Mouse (Mus musculus) spleen, postnatal 14 days (tissue): ENCODE results near the gene Slc52a3.
"Not testable (repeated sequence)": the region's sequence is repeated elsewhere in the genome, so short reads cannot be mapped to it uniquely, and the experiment has no call there.

Source experiments
- DNase-seq, 2 experiments: peaks; one replicate each; pipeline ENCODE4 v3.0.0; 2021 to 2022; ENCODE audit warnings: low spot score in 2 of 2

Slc52a3 gene

DNA sequence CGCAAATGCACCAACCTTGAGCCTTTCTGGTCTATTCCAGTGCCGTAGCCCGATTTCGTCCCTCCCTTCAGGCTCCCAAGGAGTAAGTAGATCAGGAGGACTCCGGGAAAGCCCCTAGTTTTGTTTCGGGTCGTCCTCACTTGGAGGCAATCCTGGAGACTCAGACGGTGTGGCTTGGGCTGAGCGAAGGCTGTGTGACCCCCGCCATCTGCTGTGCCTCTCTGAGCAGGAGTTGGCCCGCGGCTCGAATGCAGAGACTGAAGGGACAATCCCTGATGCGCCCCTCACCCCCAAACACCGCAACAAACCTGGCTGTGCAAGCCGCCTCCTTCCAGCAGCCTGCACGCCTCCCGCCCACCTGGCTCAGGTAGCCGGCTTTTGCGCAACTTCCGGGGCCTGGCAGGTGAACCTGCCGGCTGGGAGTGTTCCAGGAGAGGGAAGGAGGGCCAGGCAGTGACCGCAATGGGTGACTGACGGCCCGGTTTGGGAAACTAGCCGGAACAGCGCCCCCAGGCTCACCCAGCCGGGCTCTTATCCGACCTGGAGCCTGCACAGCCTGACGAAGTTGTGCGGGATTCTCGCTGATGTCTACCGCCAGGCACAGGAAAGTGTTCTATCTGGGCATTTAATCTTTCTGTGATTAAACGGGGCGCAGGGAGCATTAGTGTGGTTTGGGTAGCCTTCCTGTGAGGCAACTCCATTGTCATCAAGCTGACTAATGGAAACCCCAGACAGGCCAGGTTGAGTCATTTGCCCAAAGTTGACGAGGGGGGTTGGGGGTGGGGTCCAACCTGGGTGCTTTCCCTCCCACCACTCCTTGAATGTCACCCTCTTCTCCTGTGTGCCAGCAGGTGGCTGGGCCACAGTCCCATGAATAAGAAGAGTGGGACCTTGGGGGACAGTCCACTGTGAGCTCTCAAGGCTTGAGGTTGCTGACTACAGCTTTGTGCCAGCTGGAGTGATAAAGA, 22.4 kb upstream of the Slc52a3 start:
- DNase-seq: no peak

DNA sequence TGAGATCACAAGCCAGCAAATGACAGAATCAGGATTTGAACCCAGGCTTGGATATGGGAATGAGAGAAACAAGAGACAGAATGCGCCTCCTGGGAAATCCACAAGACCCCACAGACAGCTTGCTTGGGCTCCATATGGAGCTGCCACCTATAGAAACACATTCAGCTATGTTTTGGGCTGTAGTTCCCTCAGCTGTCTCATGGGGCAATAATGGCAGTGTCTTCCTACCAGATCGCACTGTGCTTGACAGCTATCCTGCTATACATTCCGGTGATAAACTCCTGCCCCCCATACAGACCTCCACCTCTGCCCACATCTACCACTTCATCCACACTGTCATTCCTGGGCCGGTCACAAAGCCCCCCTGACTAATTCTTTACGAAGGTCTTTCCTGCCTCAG, 21.0 kb upstream of the Slc52a3 start:
- no peak for DNase-seq

DNA sequence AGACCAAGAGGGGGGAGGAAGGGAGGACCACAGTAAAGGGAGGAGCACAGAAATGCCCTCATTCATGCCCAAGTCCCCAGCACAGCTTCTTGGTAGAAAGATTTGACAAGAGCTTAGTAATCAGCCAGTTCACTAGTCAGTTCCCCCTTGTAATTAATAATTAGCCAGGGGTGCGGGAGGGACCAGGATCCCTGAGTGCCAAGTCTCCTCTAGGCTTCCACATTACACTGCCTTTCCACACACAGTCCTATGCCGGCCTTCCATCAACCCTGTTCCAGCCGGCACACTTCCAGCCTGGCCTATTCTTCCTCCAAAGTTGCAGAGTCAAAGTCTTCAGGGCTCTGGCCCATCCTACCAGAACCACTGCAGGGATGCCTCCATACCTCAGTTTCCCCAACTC, 20.2 kb upstream of the Slc52a3 start:
- DNase-seq: no peak

DNA sequence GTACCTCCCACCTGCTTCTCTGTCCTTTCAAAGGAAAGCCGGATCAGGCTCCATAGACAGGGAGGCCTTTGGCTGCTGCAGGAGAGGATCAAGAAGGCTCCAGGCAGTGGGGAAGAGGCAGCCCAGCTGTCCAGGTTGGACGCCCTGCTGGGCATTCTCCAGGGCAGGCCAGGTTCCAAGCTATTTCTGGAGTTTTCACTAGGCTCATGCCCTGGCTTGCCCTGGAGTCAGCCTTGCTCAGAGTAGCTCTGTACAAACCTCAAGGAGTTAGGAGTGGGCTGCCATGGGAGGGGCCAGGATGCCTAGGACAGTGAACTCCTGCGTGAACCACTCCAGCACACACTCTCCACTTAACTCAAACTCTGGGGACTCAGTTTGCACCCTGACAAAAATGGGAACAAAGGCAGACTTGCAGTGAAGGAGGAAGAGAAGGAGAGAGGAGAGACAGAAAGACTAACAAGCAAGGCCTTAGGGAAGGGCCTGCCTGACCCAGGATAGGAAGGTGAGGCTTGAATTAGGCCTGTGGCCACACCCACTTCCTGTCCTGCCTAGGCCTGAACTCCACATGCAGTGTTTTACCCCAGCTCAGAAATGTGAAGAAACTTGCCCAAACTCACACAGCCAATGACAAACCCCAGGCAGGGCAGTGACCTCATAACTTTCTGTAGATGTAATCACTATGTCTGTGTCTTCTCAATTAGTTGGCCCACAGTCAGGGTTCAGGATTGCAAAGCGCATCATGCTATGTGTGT, 18.4 kb upstream of the Slc52a3 start:
- DNase-seq: no peak

DNA sequence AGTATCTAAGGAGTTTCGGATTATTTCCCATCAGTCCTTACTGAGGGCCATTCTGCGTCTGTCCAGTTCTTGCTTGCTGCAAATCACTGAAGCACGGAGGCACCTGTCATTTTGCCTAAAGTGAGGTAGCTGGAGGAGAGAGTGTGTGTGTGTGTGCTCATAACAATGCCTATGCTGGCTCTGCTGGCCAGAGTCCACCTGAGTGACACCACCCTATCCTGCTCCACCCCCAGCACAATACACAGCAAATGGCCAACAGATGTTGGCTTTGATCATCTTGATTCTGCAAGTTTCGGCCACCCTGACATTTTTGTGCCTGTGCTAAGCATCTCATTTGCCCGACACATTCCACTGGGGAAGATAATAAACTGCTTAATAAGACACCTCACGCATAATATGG, 17.8 kb upstream of the Slc52a3 start:
- DNase-seq: no peak

DNA sequence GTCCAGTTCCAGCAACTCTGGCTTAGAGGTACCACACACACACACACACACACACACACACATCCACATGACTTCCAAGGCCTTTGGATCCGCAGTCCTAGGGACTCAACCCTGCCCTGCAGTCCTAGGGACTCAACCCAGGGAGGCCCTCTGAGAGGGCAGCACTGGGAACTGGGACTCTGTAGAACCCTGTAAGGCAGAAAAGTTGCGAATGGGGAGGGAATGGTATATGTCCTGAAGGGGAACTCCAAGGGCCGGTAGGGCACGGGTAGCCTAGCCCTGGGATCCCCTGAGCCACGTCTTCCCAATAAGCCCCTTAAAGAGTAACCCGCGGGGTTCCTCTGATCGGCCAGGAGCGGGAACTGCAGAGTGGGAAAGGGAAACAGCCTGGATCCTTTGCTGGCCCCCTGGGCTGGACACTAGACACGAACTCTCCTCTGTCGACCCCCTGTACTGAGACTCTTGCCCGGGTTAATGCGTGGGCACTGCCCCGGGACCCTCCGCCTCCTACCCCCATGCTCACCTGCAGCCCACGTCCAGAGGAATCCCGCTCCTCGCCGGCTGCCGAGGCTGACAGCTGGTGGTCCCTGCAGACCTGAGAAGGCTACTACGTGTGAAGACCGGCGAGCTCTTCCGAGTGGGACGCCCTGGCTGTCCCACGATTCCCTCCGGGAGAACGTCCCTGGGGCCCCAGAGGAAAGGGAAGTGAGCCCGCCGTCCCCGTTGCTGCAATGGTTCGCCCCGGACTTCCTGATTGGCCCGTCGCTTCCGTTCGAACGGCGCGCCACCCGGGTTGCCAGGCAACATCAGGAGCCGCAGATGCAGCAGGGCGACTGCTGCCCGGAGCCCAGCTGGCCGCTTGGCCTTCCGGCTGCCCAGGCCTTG, 16.6 kb upstream of the Slc52a3 start, which contains the start of gene Fam110a:
Gene Fam110a (minus strand): TSS at position 750 of the 885 bp plus-strand sequence.
- DNase-seq: peak; percentile 72 to 80

DNA sequence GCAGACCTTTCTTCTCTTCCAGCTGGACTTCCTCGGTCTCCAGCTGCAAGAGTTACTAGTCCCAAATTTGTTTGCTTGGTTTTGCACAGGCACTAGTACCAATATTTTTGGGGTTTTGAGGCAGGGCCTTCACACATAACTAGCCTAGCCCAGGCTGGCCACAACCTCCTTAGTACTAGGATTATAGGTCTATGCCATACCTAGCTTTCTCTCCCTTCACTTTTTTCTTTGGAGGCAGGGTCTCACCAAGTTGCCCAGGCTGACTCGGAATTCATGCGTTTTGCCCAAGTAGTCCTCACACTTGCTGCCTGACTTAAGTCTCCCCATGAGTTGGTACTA, 16.0 kb upstream of the Slc52a3 start:
- no peak for DNase-seq

DNA sequence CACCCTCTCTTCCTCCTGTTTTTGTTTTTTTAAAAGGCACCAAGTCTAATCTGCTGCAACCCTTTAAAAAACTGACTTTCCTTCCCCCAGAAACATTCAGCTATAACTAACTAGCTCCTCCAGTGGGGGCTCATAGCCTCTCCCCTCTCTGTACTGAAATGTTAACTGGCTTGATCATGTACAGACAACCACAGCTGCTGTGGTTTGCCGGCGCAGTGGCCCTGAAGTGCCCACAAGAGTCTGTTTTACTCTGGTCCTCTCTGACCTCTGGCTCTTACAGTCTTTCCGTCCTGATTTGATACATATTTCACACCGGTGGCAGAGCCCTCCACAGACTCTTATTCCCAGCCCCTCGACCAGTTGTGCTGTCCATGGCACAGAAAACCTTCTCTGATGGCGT, 15.0 kb upstream of the Slc52a3 start:
- DNase-seq: no peak

DNA sequence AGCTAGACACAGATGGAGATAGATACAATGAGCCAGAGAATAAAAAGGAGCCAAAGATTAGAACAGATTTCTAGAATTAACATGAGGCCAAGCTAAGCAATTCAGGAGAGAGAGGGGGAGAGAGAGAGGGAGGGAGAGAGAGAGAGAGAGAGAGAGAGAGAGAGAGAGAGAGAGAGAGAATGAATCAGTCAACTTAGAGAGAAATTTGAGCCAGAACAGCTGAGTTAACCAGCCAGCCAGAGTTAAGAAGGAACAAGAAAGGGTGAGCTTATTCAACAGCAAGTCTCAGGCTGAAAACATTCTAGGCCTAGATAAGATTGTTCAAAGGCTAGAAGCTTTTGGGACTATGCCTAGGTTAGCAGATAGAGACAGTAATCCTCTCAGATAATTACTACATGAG, 13.8 kb upstream of the Slc52a3 start:
- DNase-seq: no peak

DNA sequence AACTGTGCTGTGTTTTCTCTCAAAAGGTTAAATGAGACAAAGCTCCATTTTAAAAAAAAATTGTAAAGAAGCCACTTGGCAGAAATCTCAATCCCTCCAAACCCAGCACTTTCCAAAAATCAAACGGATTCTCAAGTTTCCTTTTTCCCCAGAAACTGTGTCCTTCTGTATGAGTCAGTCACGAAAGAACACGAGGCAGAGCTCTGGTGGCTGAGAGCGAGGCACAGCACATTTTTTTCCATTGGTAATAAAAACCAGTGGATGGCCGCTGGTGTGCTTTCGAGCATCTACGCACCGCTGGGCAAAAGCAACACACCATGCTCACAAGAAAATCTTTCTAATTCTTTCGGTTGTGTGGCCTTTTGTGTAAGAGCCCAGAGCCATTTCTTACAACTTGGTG, 12.3 kb upstream of the Slc52a3 start:
- DNase-seq: no peak

DNA sequence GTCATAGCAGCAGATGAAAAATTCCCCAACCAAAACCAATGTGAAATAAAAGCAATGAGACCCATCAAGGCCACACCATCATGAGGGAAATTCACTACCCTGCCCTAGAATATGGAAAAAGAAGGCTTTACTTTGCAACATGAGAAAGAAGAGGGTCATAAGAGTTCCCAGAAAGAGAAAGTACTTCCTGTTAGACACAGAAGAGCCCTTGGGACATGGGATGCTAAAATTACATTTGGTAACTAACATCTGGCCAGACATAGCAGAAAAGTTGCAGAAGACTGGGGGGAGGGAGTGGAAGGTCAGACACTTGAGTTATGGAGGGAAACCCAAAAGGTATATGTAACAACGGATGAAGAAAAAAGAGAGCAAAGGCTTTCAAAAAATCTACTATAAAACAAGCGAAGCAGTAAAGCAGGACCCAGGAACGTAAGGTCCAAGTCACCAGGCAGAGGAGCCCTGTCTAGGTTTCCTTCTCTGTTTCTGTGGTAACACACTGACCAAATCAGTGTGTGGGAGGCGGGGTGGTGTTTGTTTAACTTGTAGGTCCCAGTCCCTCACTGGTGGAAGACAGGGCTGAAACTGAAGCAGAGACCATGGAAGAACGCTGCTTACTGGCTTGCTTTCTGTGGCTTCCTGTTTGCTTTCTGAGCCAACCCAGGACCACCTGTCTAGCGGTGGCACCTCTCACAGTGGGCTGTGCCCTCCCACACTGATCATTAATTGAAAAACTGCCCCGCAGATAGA, 10.7 kb upstream of the Slc52a3 start:
- DNase-seq: no peak

DNA sequence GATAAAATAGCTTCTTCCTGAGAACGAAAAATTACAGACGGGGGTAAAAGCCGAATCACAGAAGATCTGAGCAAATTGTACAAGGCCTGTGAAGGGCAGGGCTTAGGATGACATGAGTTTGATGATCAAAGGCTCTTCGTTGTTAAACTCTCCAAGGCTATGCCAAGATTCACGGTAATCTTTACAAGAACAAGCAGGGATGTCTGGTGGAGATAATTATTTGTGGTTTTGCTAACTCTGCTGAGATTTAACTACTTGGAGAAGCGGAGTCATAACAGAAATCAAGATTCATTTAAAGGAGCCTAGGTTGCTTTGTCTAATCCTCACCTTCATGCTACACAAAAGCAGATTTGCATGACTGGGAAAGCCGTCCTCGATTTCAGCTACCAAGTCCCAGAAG, 9.4 kb upstream of the Slc52a3 start:
- DNase-seq: no peak

DNA sequence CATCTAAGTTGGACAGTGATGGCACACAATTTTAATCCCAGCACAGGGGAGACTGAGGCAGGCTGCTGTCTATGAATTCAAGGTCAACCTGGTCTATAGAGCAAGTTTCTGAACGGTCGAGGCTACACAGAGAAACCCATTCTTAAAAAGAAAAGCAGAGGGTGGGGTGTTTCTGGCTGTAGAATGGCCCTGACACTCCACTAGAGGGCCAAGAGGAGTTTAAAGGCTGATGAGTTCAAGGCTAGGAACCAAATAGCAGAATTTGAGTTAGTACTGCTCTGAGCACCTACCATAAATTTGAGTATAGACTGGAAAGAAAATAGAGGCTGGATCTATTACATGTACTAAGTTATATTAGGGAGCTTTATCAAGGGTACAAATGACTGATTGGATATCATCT, 7.3 kb upstream of the Slc52a3 start:
- DNase-seq: no peak

DNA sequence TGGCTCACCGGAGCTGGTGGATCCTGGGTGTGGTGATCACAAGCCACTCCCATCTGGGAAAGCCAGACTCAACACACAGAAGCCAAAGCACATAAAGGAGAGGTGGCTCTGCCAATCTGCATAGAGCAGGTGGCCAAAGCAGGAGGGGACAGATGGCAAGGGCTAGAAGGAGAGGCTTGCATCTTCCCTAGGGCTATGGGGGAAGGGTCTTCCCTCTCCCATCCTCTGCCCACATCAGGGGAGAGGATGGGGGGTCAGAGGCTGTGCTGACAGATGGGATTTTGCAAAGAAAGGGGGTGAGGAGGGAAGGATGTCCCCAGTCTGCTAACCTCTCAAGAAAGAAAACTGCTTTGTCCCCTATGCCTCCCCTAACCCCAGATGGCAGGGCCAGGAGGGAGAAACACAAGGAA, 5.3 kb upstream of the Slc52a3 start:
- DNase-seq: no peak

DNA sequence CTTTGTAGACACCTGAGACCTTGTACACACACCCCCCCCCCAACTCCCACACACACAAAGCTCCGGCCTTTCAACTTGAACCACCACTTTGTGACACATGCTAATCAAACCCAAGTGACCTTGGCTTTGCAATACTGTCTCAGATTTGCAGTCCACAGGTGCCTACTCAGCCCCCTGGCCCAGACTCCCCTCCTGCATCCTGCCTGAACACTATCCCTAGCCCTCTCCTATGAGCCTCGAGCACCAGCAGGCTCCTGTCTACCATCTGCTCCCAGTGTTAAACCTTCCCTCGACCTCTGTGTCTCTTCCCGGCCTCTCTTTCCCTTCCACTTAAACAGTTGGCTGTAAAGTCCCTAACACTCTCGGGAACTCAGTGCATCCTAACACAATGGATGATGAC, 4.9 kb upstream of the Slc52a3 start:
- DNase-seq: no peak

DNA sequence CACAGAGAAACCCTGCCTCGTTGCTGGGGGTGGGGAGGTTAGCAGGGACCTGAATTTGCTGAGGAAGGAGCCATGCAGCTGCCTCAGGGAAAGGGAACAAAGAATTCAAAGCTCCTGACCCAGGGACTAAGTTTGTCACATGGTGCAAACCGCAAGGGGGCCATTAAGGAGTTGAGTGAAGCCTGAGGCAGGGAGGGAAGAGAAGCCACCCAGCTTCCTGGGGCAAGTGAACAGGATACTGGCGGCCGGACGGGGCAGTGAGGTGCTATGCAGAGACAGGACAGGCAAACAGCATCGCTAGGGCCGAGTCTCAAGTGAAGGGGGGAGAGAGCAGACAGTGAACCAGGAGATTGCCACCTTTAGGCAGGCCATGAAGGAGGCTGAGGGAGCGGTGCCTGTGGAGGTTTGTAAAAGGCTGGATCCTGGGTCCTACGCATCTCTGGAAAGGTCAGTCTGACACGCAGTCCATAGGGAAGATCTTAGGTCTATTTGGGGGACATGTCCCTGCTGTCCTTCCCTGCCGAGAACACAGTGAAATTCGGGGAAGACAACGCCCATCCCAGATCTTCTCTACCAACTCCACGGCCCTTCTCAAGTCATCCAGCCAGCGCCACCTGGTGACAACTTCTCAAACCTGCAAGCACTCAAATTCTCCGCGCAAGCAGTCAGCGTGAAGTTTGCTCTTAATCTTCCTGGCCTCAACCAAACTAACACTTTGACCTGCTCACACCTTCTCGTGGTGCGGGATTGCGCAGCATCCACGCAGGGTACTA, 1.8 kb upstream of the Slc52a3 start:
- peak; percentile 48 to 62 for DNase-seq

DNA sequence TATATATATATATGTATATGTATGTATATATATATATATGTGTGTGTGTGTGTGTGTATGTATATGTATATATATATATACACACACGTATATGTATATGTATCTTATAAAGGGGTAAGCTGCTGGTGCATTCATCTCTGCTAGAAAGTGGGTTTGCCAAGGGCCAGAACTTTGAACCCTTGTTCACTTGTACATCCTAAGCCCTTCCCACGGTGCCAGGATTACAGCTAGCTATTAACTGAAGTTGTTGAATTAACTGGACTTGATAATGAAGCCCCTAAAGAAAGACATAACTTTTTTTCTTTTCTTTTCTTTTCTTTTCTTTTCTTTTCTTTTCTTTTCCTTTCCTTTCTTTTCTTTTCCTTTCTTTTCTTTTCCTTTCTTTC, 872 bp downstream of the Slc52a3 start:
- DNase-seq: not testable (repeated sequence)

DNA sequence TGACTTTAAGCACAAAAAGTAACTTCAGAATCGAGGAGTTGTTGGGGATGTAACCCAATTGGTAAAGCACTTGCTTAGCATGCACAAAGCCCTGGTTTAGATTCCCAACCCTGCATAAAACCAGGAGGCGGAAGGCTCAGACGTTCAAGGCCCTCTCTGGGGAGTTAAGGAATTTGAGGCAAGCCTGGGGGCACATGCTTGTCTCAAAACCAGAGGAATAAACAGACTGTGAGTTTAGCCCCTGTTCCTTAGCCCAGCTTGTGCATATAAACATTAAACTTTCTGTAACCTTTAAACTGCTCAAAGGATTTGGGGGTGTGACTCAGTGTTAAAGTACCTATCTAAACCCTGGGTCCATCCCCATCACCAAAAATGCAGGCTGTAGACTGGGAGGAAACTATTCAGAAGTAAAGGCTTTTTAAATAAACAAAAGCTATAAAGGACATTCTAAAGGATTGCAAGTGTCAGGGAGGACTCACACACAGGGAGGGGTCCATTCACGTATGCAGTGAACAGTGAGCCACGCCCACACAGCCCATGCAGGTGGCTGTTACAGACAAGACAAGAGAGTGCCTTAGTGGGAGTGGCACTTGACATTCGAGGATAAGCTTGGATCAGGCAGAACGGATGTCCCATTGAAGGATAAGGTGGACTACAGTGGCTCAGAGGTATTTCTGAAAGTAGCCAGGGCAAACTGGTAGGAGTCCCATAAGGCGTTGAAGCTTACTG, 1.6 kb downstream of the Slc52a3 start:
- no peak for DNase-seq

DNA sequence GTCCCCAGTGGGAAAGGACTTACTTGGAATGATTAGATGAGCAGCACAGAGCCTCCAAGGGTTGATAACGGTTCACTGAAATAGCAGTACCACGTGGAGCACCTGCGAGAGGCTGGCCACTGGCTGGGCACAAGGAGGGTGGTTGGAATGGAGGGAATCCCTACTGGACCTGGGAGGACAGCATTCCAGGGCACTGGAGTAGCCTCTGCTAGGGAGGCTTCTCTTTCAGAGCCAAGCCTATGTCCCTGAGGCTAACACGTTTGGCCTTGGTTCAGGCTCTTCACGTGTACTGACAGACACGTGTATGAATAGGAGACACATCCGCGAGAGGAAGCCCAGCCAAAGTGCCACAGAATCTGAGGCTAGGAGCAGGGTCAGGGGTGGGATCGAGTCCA, 2.2 kb downstream of the Slc52a3 start:
- no peak for DNase-seq

DNA sequence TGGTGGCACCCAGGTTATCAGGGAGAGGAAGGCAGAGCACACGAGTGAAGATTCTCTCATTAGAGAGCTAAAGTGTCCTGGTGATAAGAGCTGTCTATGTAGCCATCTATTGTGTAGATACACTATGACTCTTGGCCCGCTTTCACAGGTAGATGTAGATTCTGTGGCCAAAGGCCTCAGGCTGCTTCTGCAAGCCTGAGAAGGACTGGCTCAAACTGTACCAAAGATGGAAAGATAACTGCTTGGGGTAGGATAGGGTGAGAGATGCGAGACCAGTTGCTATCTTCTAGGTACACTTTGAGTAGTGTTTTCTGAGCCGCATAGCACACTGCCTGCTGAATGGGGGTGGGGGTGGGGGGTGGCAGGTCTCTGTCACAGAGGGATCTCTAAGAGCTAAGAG, 2.6 kb downstream of the Slc52a3 start:
- no peak for DNase-seq
